Mouse (Mus musculus): ENCODE data around the gene Exoc4. TPM values are rescaled to one million over a fixed set of nuclear protein-coding genes. Genes with fewer than 3 reads are reported as not detected.

Exoc4 gene
- polyA plus RNA-seq, 1 experiment, result 3.3 TPM

- H3K27ac ChIP-seq (ENCODE audit: insufficient read depth, low read depth, low read length), result no peak overlapping the region
- no peaks in the 10 kb centered on the region for H3K27me3 ChIP-seq (ENCODE audit: control insufficient read depth, insufficient read depth, low read length)
- H3K4me1 ChIP-seq (ENCODE audit: control insufficient read depth, insufficient read depth, insufficient read length, low read length), result no peaks in the 10 kb centered on the region
- 63% methylated on average over 6 of the region's 6 CpGs for WGBS
- H3K36me3 ChIP-seq (ENCODE audit: control insufficient read depth, insufficient read depth, low read length), result no peaks in the 10 kb centered on the region
- TF ChIP-seq POLR2A (IDR thresholded peaks at IDR 0.05; ENCODE audit: low read depth, low read length) (no peak), CTCF (IDR thresholded peaks at IDR 0.05; ENCODE audit: extremely low read depth, insufficient read length, insufficient replicate concordance, low read depth, low read length) (no peak)
- H3K4me3 ChIP-seq (ENCODE audit: low read depth, low read length), result no peak overlapping the region
These were observed 764.6 kb downstream of the Exoc4 start for GRCm38 (mm10) chr6:34013469-34013868.

Other genes with a start within 250 kb of the Exoc4 start
- 33.9 and 78.8 TPM in 2 replicates for gene Chchd3, start 188.8 kb upstream of the Exoc4 start, polyA plus RNA-seq (2012; rRNA removed)

Data from small intestine, adult 2 months (tissue).